Mouse (Mus musculus) CD4-positive helper T cell, adult 2 months (primary cell): Measurements from ENCODE around the gene Gzmd.

Experiments
- DNase-seq: peaks from one replicate; pipeline ENCODE4 v3.0.0-alpha.2; 2012; ENCODE audit warnings: low read depth, missing footprints, low spot score

The Gzmd gene

DNA sequence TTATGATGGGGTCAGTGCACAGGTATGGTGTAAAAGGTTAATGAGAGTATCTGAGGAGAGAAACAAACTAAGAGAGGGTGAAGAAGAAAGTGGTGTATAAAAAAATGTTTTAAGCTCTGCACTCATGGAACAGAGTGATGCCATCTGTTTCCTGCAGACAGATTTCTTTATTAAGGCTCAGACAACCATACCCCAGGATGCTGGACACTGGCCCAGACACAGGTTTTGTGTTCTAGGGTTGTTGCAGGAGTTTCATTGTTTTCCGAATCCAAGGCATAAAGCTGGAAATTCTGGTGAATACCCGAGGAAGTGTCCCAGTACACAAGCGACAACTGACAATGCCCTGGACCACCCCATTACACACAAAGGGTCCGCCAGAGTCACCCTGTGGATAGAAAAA, 50.4 kb downstream of the Gzmd start:
- DNase-seq = no peak
